In genomic region chr16:55967221-55967620, GRCm38 (mm10) we compare ENCODE assay signal across 8 mouse cellular contexts. TPM values are rescaled to one million over a fixed set of nuclear protein-coding genes. Genes with fewer than 3 reads are reported as not detected.
A peak's percentile ranks its signal among the peaks of the same experiment; 100 is the strongest.
DNase-seq lines count a peak whose midpoint lies in the region; ATAC-seq and TF ChIP-seq lines count a peak whose summit lies in the region.

No protein-coding gene starts in this region.

- H3K9me3 ChIP-seq in heart, embryonic 13.5 days: no peaks in the 10 kb centered on the region
- H3K9me3 ChIP-seq in G1E (replicated peaks): no peaks in the 10 kb centered on the region
- H3K9me3 ChIP-seq in hindbrain, embryonic 10.5 days: no peaks in the 10 kb centered on the region
- no peaks in the 10 kb centered on the region for H3K9me3 ChIP-seq in midbrain, embryonic 10.5 days (replicated peaks)

- DNase-seq in heart, adult 9 months (ENCODE audit: low spot score in 2 of 2): no peak
- peak; percentile 9 for DNase-seq in G1E (ENCODE audit: low spot score)
- no peak for DNase-seq in hindbrain, embryonic 10.5 days (ENCODE audit: low spot score)
- DNase-seq in midbrain, embryonic 10.5 days (ENCODE audit: low spot score): no peak
- DNase-seq in cerebellum, postnatal 10 days: no peak
- no peak for DNase-seq in right cerebral cortex, postnatal 14 days
- DNase-seq in left cerebral cortex, postnatal 4 days: no peak

- peak overlapping the region; percentile 88 for H3K4me3 ChIP-seq in heart, embryonic 13.5 days
- peak overlapping the region; percentile 76 for H3K4me3 ChIP-seq in G1E (ENCODE audit: low read depth, low read length)
- H3K4me3 ChIP-seq in hindbrain, embryonic 10.5 days: peak overlapping the region; percentile 90
- peak overlapping the region; percentile 88 for H3K4me3 ChIP-seq in midbrain, embryonic 10.5 days

- H3K4me2 ChIP-seq in heart, embryonic 13.5 days: peak overlapping the region; percentile 85

- WGBS in heart, embryonic 13.5 days: 29% methylated on average over 1 of the region's 1 CpGs
- whole genome bisulfite sequencing in hindbrain, embryonic 10.5 days: 36% methylated on average over 1 of the region's 1 CpGs
- 44% methylated on average over 1 of the region's 1 CpGs for WGBS in midbrain, embryonic 10.5 days

- ATAC-seq in heart, embryonic 13.5 days (ENCODE audit: extremely low read depth, insufficient number of reproducible peaks, low FRiP score, low TSS enrichment): no peak
- ATAC-seq in G1E (ENCODE audit: extremely low read depth, insufficient number of reproducible peaks, low FRiP score, poor library complexity, severe bottlenecking): no peak

- peaks cover 34% of the 10 kb centered on the region for H3K4me1 ChIP-seq in heart, embryonic 13.5 days
- H3K4me1 ChIP-seq in G1E (ENCODE audit: insufficient read depth, low read depth, low read length): peaks cover 47% of the 10 kb centered on the region
- H3K4me1 ChIP-seq in hindbrain, embryonic 10.5 days (replicated peaks): peaks cover 16% of the 10 kb centered on the region
- H3K4me1 ChIP-seq in midbrain, embryonic 10.5 days: peaks cover 23% of the 10 kb centered on the region

- H3K27me3 ChIP-seq in heart, embryonic 13.5 days (replicated peaks): no peaks in the 10 kb centered on the region
- H3K27me3 ChIP-seq in G1E (ENCODE audit: insufficient read depth, low read length): no peaks in the 10 kb centered on the region
- no peaks in the 10 kb centered on the region for H3K27me3 ChIP-seq in hindbrain, embryonic 10.5 days (ENCODE audit: insufficient read depth, poor library complexity, severe bottlenecking)
- no peaks in the 10 kb centered on the region for H3K27me3 ChIP-seq in midbrain, embryonic 10.5 days (ENCODE audit: low read depth, poor library complexity, severe bottlenecking)

- H3K9ac ChIP-seq in heart, embryonic 13.5 days: peak overlapping the region; percentile 97

- peaks cover 43% of the 10 kb centered on the region for H3K36me3 ChIP-seq in heart, embryonic 13.5 days
- peaks cover 46% of the 10 kb centered on the region for H3K36me3 ChIP-seq in G1E (replicated peaks)
- peaks cover 51% of the 10 kb centered on the region for H3K36me3 ChIP-seq in hindbrain, embryonic 10.5 days
- peaks cover 49% of the 10 kb centered on the region for H3K36me3 ChIP-seq in midbrain, embryonic 10.5 days

- H3K27ac ChIP-seq in heart, embryonic 13.5 days (replicated peaks): peak overlapping the region; percentile 92
- H3K27ac ChIP-seq in hindbrain, embryonic 10.5 days: peak overlapping the region; percentile 97
- peak overlapping the region; percentile 96 for H3K27ac ChIP-seq in midbrain, embryonic 10.5 days (replicated peaks)

- no peak for TF ChIP-seq CTCF in G1E (IDR thresholded peaks at IDR 0.05; ENCODE audit: low read depth, low read length)

- intact Hi-C loops in left cerebral cortex, postnatal 4 days (cut with DNase I): loop anchor here (5.0 kb wide), 1 partner anchor 110 kb away; no protein-coding TSS in a partner anchor

RNA-seq across cellular contexts. Expression of gene Rpl24, which starts 1.1 kb away (rescaled TPM):
- polyA plus RNA-seq in heart, embryonic 13.5 days (2015; fragmentation: Nextera tagmentation; extraction: Ambion mirVana): 547 and 552 TPM in 2 replicates
- 410 and 496 TPM in 2 replicates for total RNA-seq in G1E (2014; fragmentation: Nextera tagmentation)
- total RNA-seq in G1E (2017): 1,331 and 1,386 TPM in 2 replicates
- 62.5 and 148 TPM in 2 replicates for polyA plus RNA-seq in G1E (2012)
- polyA plus RNA-seq in hindbrain, embryonic 10.5 days (2016; fragmentation: Nextera tagmentation; extraction: Ambion mirVana): 724 and 731 TPM in 2 replicates
- polyA plus RNA-seq in midbrain, embryonic 10.5 days (2016; fragmentation: Nextera tagmentation; extraction: Ambion mirVana): 654 and 763 TPM in 2 replicates
- 100 to 1,000 TPM; 527 to 578 TPM for total RNA-seq in left cerebral cortex, postnatal 4 days (2021)

RNA-seq across cellular contexts. Expression of gene Zbtb11, which starts 6.5 kb away (rescaled TPM):
- 10.7 and 11.3 TPM in 2 replicates for polyA plus RNA-seq in heart, embryonic 13.5 days (2015; fragmentation: Nextera tagmentation; extraction: Ambion mirVana)
- total RNA-seq in G1E (2014; fragmentation: Nextera tagmentation) (37.0 and 37.6 TPM in 2 replicates), G1E (2017) (35.1 and 42.3 TPM in 2 replicates)
- polyA plus RNA-seq in G1E (2012): 6.8 TPM in 2 replicates
- polyA plus RNA-seq in hindbrain, embryonic 10.5 days (2016; fragmentation: Nextera tagmentation; extraction: Ambion mirVana): 15.3 and 15.8 TPM in 2 replicates
- 17.6 and 19.4 TPM in 2 replicates for polyA plus RNA-seq in midbrain, embryonic 10.5 days (2016; fragmentation: Nextera tagmentation; extraction: Ambion mirVana)
- total RNA-seq in left cerebral cortex, postnatal 4 days (2021): 10 to 100 TPM; 29.1 to 31.8 TPM

RNA-seq across cellular contexts. Expression of gene Cep97, which starts 32.6 kb away (rescaled TPM):
- polyA plus RNA-seq in heart, embryonic 13.5 days (2015; fragmentation: Nextera tagmentation; extraction: Ambion mirVana): 7.5 and 9.1 TPM in 2 replicates
- total RNA-seq in G1E (2014; fragmentation: Nextera tagmentation) (17.4 and 17.6 TPM in 2 replicates), G1E (2017) (17.3 and 24.6 TPM in 2 replicates)
- polyA plus RNA-seq in G1E (2012): 5.8 and 11.4 TPM in 2 replicates
- polyA plus RNA-seq in hindbrain, embryonic 10.5 days (2016; fragmentation: Nextera tagmentation; extraction: Ambion mirVana): 15.9 and 17.2 TPM in 2 replicates
- 18.4 and 18.5 TPM in 2 replicates for polyA plus RNA-seq in midbrain, embryonic 10.5 days (2016; fragmentation: Nextera tagmentation; extraction: Ambion mirVana)
- 10 to 100 TPM in 1 of 2 experiments, 1 to 10 TPM in 1; 8.9 to 11.2 TPM for total RNA-seq in left cerebral cortex, postnatal 4 days (2021)
